Mouse (Mus musculus) bone marrow macrophage, adult 2 months (primary cell): ENCODE results near the gene Ddx43.
"Not testable (repeated sequence)": the region's sequence is repeated elsewhere in the genome, so short reads cannot be mapped to it uniquely, and the experiment has no call there.

ENCODE experiments used
- CTCF ChIP-seq: IDR thresholded peaks from 2 replicates; pipeline ENCODE4 v1.5.1; 2012; ENCODE audit warnings: low read depth, mild to moderate bottlenecking, low read length, moderate library complexity
- POLR2A ChIP-seq: IDR thresholded peaks from 2 replicates; pipeline ENCODE4 v1.6.1; 2012; ENCODE audit warnings: mild to moderate bottlenecking, low read depth, low read length, borderline replicate concordance

DNA sequence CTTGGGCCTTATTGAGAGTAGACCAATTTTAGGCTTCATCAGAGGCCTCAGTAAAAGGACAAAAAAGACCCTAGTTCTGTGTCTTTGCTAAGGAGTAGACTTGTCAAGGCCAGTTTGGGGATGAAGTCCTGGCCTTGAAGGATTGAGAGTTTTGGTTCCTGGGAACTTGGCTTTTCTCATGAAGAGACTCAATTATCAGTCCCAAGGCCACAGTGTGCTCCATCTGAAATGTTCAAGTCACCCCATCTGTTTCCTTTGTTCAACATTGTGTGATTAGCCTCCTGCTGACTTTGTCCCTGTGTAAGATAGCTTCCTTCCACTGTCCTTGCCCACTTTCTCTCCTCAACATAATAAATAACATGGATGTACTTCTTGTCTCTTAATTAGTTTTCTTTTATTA, 45.6 kb upstream of the Ddx43 start:
- TF ChIP-seq CTCF, POLR2A: not testable (repeated sequence)
